Mouse (Mus musculus): ENCODE measurements at regions not wholly inside any gene's neighbourhood (a gene's known extent, or its start where the extent isn't known, plus 50 kb on each side); places are given as distances from the start of the nearest gene placed in this dataset.

GRCm38 (mm10) chr19:27134360-27134759, 81.9 kb upstream of the Vldlr start:
- TF ChIP-seq CTCF (IDR thresholded peaks at IDR 0.05; ENCODE audit: borderline replicate concordance, control insufficient read depth, extremely low read depth, insufficient read depth, low read length, poor library complexity) (no peak), POLR2A (IDR thresholded peaks at IDR 0.05; ENCODE audit: control insufficient read depth, extremely low read depth, insufficient read depth, low read length, poor library complexity) (no peak)
- Histone ChIP-seq H3K36me3 (ENCODE audit: control insufficient read depth, insufficient read depth, low read length) (no peaks in the 10 kb centered on the region), H3K27ac (ENCODE audit: control insufficient read depth, insufficient read depth, low read length) (no peak overlapping the region), H3K4me1 (replicated peaks; ENCODE audit: control insufficient read depth, insufficient read depth, low read length) (peaks cover 2% of the 10 kb centered on the region; the same call in 1 of the 2 replicates), H3K27me3 (ENCODE audit: control insufficient read depth, insufficient read depth, low read length) (no peaks in the 10 kb centered on the region), H3K4me3 (ENCODE audit: control insufficient read depth, insufficient read depth, low read length) (no peak overlapping the region)
- DNase-seq: no peak
- 89% methylated on average over 5 of the region's 5 CpGs for WGBS

- Histone ChIP-seq H3K4me1 (replicated peaks; ENCODE audit: control insufficient read depth, insufficient read depth, low read length) (peaks cover 13% of the 10 kb centered on the region), H3K27ac (ENCODE audit: control insufficient read depth, insufficient read depth, low read length) (no peak overlapping the region), H3K27me3 (ENCODE audit: control insufficient read depth, insufficient read depth, low read length) (no peaks in the 10 kb centered on the region), H3K4me3 (ENCODE audit: control insufficient read depth, insufficient read depth, low read length) (no peak overlapping the region), H3K36me3 (ENCODE audit: control insufficient read depth, insufficient read depth, low read length) (no peaks in the 10 kb centered on the region)
- 7% methylated on average over 3 of the region's 3 CpGs for WGBS
- TF ChIP-seq CTCF (IDR thresholded peaks at IDR 0.05; ENCODE audit: borderline replicate concordance, control insufficient read depth, extremely low read depth, insufficient read depth, low read length, poor library complexity) (no peak), POLR2A (IDR thresholded peaks at IDR 0.05; ENCODE audit: control insufficient read depth, extremely low read depth, insufficient read depth, low read length, poor library complexity) (no peak)
- no peak for DNase-seq
These were observed 75.4 kb upstream of the Vldlr start for GRCm38 (mm10) chr19:27140892-27141291.

GRCm38 (mm10) chr19:27142181-27142580, 74.1 kb upstream of the Vldlr start:
- no peaks in the 10 kb centered on the region for H3K27me3 ChIP-seq (ENCODE audit: control insufficient read depth, insufficient read depth, low read length)
- DNase-seq: no peak
- TF ChIP-seq POLR2A (IDR thresholded peaks at IDR 0.05; ENCODE audit: control insufficient read depth, extremely low read depth, insufficient read depth, low read length, poor library complexity) (no peak), CTCF (IDR thresholded peaks at IDR 0.05; ENCODE audit: borderline replicate concordance, control insufficient read depth, extremely low read depth, insufficient read depth, low read length, poor library complexity) (no peak)
- 97% methylated on average over 4 of the region's 4 CpGs for WGBS
- H3K4me1 ChIP-seq (replicated peaks; ENCODE audit: control insufficient read depth, insufficient read depth, low read length): peaks cover 11% of the 10 kb centered on the region
- no peak overlapping the region for H3K27ac ChIP-seq (ENCODE audit: control insufficient read depth, insufficient read depth, low read length)
- no peak overlapping the region for H3K4me3 ChIP-seq (ENCODE audit: control insufficient read depth, insufficient read depth, low read length)
- no peaks in the 10 kb centered on the region for H3K36me3 ChIP-seq (ENCODE audit: control insufficient read depth, insufficient read depth, low read length)

GRCm38 (mm10) chr19:27147404-27147803, 68.9 kb upstream of the Vldlr start:
- Histone ChIP-seq H3K27me3 (ENCODE audit: control insufficient read depth, insufficient read depth, low read length) (no peaks in the 10 kb centered on the region), H3K4me1 (replicated peaks; ENCODE audit: control insufficient read depth, insufficient read depth, low read length) (peaks cover 13% of the 10 kb centered on the region), H3K36me3 (ENCODE audit: control insufficient read depth, insufficient read depth, low read length) (no peaks in the 10 kb centered on the region), H3K4me3 (ENCODE audit: control insufficient read depth, insufficient read depth, low read length) (no peak overlapping the region), H3K27ac (ENCODE audit: control insufficient read depth, insufficient read depth, low read length) (no peak overlapping the region)
- no peak for TF ChIP-seq POLR2A (IDR thresholded peaks at IDR 0.05; ENCODE audit: control insufficient read depth, extremely low read depth, insufficient read depth, low read length, poor library complexity)
- WGBS: 90% methylated on average over 12 of the region's 12 CpGs
- no peak for DNase-seq

GRCm38 (mm10) chr19:27148330-27148729, 68.0 kb upstream of the Vldlr start:
- Histone ChIP-seq H3K27me3 (ENCODE audit: control insufficient read depth, insufficient read depth, low read length) (no peaks in the 10 kb centered on the region), H3K36me3 (ENCODE audit: control insufficient read depth, insufficient read depth, low read length) (no peaks in the 10 kb centered on the region), H3K4me3 (ENCODE audit: control insufficient read depth, insufficient read depth, low read length) (no peak overlapping the region), H3K27ac (ENCODE audit: control insufficient read depth, insufficient read depth, low read length) (no peak overlapping the region), H3K4me1 (replicated peaks; ENCODE audit: control insufficient read depth, insufficient read depth, low read length) (peaks cover 12% of the 10 kb centered on the region)
- DNase-seq: no peak
- no peak for TF ChIP-seq POLR2A (IDR thresholded peaks at IDR 0.05; ENCODE audit: control insufficient read depth, extremely low read depth, insufficient read depth, low read length, poor library complexity)
- TF ChIP-seq CTCF (IDR thresholded peaks at IDR 0.05; ENCODE audit: borderline replicate concordance, control insufficient read depth, extremely low read depth, insufficient read depth, low read length, poor library complexity): no peak
- 98% methylated on average over 5 of the region's 5 CpGs for WGBS

GRCm38 (mm10) chr19:27149567-27149966, 66.7 kb upstream of the Vldlr start:
- Histone ChIP-seq H3K27me3 (ENCODE audit: control insufficient read depth, insufficient read depth, low read length) (no peaks in the 10 kb centered on the region), H3K36me3 (ENCODE audit: control insufficient read depth, insufficient read depth, low read length) (no peaks in the 10 kb centered on the region), H3K4me1 (replicated peaks; ENCODE audit: control insufficient read depth, insufficient read depth, low read length) (peaks cover 10% of the 10 kb centered on the region), H3K4me3 (ENCODE audit: control insufficient read depth, insufficient read depth, low read length) (no peak overlapping the region), H3K27ac (ENCODE audit: control insufficient read depth, insufficient read depth, low read length) (no peak overlapping the region)
- TF ChIP-seq POLR2A (IDR thresholded peaks at IDR 0.05; ENCODE audit: control insufficient read depth, extremely low read depth, insufficient read depth, low read length, poor library complexity): no peak
- TF ChIP-seq CTCF (IDR thresholded peaks at IDR 0.05; ENCODE audit: borderline replicate concordance, control insufficient read depth, extremely low read depth, insufficient read depth, low read length, poor library complexity): no peak
- no peak for DNase-seq
- 16% methylated on average over 4 of the region's 4 CpGs for WGBS

- H3K27me3 ChIP-seq (ENCODE audit: control insufficient read depth, insufficient read depth, low read length): no peaks in the 10 kb centered on the region
- no peaks in the 10 kb centered on the region for H3K4me1 ChIP-seq (replicated peaks; ENCODE audit: control insufficient read depth, insufficient read depth, low read length)
- TF ChIP-seq CTCF (IDR thresholded peaks at IDR 0.05; ENCODE audit: borderline replicate concordance, control insufficient read depth, extremely low read depth, insufficient read depth, low read length, poor library complexity) (no peak), POLR2A (IDR thresholded peaks at IDR 0.05; ENCODE audit: control insufficient read depth, extremely low read depth, insufficient read depth, low read length, poor library complexity) (no peak)
- no peak overlapping the region for H3K4me3 ChIP-seq (ENCODE audit: control insufficient read depth, insufficient read depth, low read length)
- no peak overlapping the region for H3K27ac ChIP-seq (ENCODE audit: control insufficient read depth, insufficient read depth, low read length)
- WGBS: 90% methylated on average over 4 of the region's 4 CpGs
- no peaks in the 10 kb centered on the region for H3K36me3 ChIP-seq (ENCODE audit: control insufficient read depth, insufficient read depth, low read length)
- no peak for DNase-seq
These were observed 54.4 kb upstream of the Vldlr start for GRCm38 (mm10) chr19:27161933-27162332.

Measured in thymus, adult 2 months (tissue).